Mouse (Mus musculus) E14TG2a.4 (cell line): ENCODE measurements at regions not wholly inside any gene's neighbourhood (a gene's known extent, or its start where the extent isn't known, plus 50 kb on each side); places are given as distances from the start of the nearest gene placed in this dataset.
"Not testable (repeated sequence)": the region's sequence is repeated elsewhere in the genome, so short reads cannot be mapped to it uniquely, and the experiment has no call there.

ENCODE experiments used
- H3K27me3 ChIP-seq: 2 replicates; pipeline ENCODE4 v1.6.1; 2014; ENCODE audit warnings: low read length, control low read depth; ENCODE audit not compliant: insufficient read depth
- H3K36me3 ChIP-seq: 2 replicates; pipeline ENCODE4 v1.6.1; 2014; ENCODE audit warnings: low read length, control low read depth; ENCODE audit not compliant: insufficient read depth
- H3K4me1 ChIP-seq: replicated peaks from 2 replicates; pipeline ENCODE4 v1.6.1; 2014; ENCODE audit warnings: low read depth, low read length, control low read depth
- H3K4me3 ChIP-seq: replicated peaks from 2 replicates; pipeline ENCODE4 v1.5.1; 2014; ENCODE audit warnings: mild to moderate bottlenecking, low read length
- H3K9me3 ChIP-seq: 2 replicates; pipeline ENCODE4 v1.6.1; 2014; ENCODE audit warnings: low read length, control low read depth
- CTCF ChIP-seq: conservative IDR thresholded peaks from 2 replicates; pipeline ENCODE4 v1.5.1; 2014; ENCODE audit warnings: low read length
- NANOG ChIP-seq: IDR thresholded peaks from 2 replicates; pipeline ENCODE4 v1.6.1; 2014; ENCODE audit warnings: borderline replicate concordance, low read length, mixed read lengths
- POU5F1 ChIP-seq: IDR thresholded peaks from 2 replicates; pipeline ENCODE4 v1.6.1; 2014; ENCODE audit warnings: low read length, borderline replicate concordance

- no peaks in the 10 kb centered on the region for H3K9me3 ChIP-seq
- no peaks in the 10 kb centered on the region for H3K27me3 ChIP-seq
- peaks cover 29% of the 10 kb centered on the region for H3K4me1 ChIP-seq
- TF ChIP-seq POU5F1: no peak
- TF ChIP-seq NANOG: no peak
- no peak for TF ChIP-seq CTCF
- no peak overlapping the region for H3K4me3 ChIP-seq
- H3K36me3 ChIP-seq: no peaks in the 10 kb centered on the region
Observed at GRCm38 (mm10) chr3:60858474-60859118, 144.0 kb upstream of the P2ry1 start.

- no peaks in the 10 kb centered on the region for H3K27me3 ChIP-seq
- no peaks in the 10 kb centered on the region for H3K36me3 ChIP-seq
- no peaks in the 10 kb centered on the region for H3K9me3 ChIP-seq
- H3K4me3 ChIP-seq: no peak overlapping the region
- H3K4me1 ChIP-seq: peaks cover 24% of the 10 kb centered on the region
- no peak for TF ChIP-seq POU5F1
- no peak for TF ChIP-seq CTCF
- no peak for TF ChIP-seq NANOG
Observed at GRCm38 (mm10) chr3:60859119-60859515, 143.5 kb upstream of the P2ry1 start.

DNA sequence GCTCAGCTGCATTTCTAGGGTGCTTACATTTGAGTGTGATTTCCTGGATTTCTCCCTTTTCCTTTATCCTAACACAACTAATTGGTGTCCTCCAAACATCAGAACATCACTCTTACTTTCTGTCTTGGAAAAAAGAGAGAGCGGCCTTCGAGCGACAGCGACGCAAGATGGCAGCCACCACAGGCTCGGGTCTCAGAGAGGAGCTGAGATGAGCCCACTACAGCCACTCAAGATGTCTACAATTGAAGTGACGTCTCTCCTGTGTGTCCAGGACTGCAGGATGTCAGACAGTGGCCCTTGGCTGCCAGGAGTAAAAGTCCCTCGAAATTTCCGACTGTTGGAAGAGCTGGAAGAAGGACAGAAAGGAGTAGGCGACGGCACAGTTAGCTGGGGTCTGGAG lies 125.7 kb upstream of the P2ry1 start:
- not testable (repeated sequence) for H3K9me3 ChIP-seq, H3K27me3 ChIP-seq, H3K36me3 ChIP-seq, H3K4me3 ChIP-seq, H3K4me1 ChIP-seq

DNA sequence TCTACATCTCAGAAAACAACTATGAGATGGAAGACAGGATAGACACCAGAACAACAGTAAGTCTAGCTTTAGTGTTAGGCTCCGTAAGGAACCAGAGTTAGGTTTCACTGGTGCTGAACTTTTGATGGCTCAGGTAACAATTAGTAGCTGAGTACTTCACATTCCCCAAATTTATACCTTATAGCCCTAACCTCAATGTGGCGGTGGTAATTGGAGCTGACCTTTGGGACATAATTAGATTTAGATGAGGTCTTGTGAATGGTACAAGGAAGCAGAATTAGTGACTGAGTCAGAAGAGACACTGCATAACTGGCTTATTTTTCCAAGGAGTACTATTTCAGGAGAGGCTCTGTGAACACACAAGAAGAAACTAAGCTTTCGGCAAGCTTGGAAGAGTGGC lies 123.7 kb upstream of the P2ry1 start:
- Histone ChIP-seq H3K27me3 (no peaks in the 10 kb centered on the region), H3K36me3 (no peaks in the 10 kb centered on the region), H3K9me3 (no peaks in the 10 kb centered on the region), H3K4me1 (no peaks in the 10 kb centered on the region), H3K4me3 (no peak overlapping the region)
- no peak for TF ChIP-seq NANOG
- TF ChIP-seq CTCF: no peak
- TF ChIP-seq POU5F1: no peak

GRCm38 (mm10) chr3:60884027-60884426 lies 118.6 kb upstream of the P2ry1 start:
- Histone ChIP-seq H3K4me1 (no peaks in the 10 kb centered on the region), H3K9me3 (no peaks in the 10 kb centered on the region), H3K36me3 (no peaks in the 10 kb centered on the region), H3K27me3 (no peaks in the 10 kb centered on the region), H3K4me3 (no peak overlapping the region)
- TF ChIP-seq CTCF (no peak), NANOG (no peak), POU5F1 (no peak)

GRCm38 (mm10) chr3:60889191-60889861 lies 113.3 kb upstream of the P2ry1 start:
- H3K4me1 ChIP-seq: no peaks in the 10 kb centered on the region
- no peaks in the 10 kb centered on the region for H3K9me3 ChIP-seq
- no peak overlapping the region for H3K4me3 ChIP-seq
- H3K27me3 ChIP-seq: no peaks in the 10 kb centered on the region
- TF ChIP-seq CTCF (no peak), POU5F1 (no peak), NANOG (no peak)
- no peaks in the 10 kb centered on the region for H3K36me3 ChIP-seq

- no peaks in the 10 kb centered on the region for H3K36me3 ChIP-seq
- H3K9me3 ChIP-seq: no peaks in the 10 kb centered on the region; the same call in 1 of the 2 replicates
- no peak overlapping the region for H3K4me3 ChIP-seq
- no peaks in the 10 kb centered on the region for H3K4me1 ChIP-seq
- H3K27me3 ChIP-seq: no peaks in the 10 kb centered on the region
- no peak for TF ChIP-seq POU5F1
- TF ChIP-seq CTCF: no peak
- TF ChIP-seq NANOG: no peak
Observed at GRCm38 (mm10) chr3:60897628-60898269, 104.8 kb upstream of the P2ry1 start.

GRCm38 (mm10) chr3:60898720-60899119 lies 103.9 kb upstream of the P2ry1 start:
- H3K4me1 ChIP-seq: no peaks in the 10 kb centered on the region
- H3K27me3 ChIP-seq: no peaks in the 10 kb centered on the region
- no peaks in the 10 kb centered on the region for H3K36me3 ChIP-seq
- no peaks in the 10 kb centered on the region; the same call in 1 of the 2 replicates for H3K9me3 ChIP-seq
- H3K4me3 ChIP-seq: no peak overlapping the region
- no peak for TF ChIP-seq POU5F1
- no peak for TF ChIP-seq CTCF
- no peak for TF ChIP-seq NANOG

- no peaks in the 10 kb centered on the region for H3K36me3 ChIP-seq
- no peaks in the 10 kb centered on the region for H3K4me1 ChIP-seq
- H3K4me3 ChIP-seq: no peak overlapping the region
- H3K9me3 ChIP-seq: no peaks in the 10 kb centered on the region; the same call in 1 of the 2 replicates
- no peak for TF ChIP-seq NANOG
- no peak for TF ChIP-seq CTCF
- TF ChIP-seq POU5F1: no peak
- no peaks in the 10 kb centered on the region for H3K27me3 ChIP-seq
Observed at GRCm38 (mm10) chr3:60901571-60901970, 101.0 kb upstream of the P2ry1 start.
